Mouse (Mus musculus) natural killer cell, adult 2 months (primary cell): ENCODE results near the gene Lrp6.

Experiments used
- DNase-seq, 2 experiments: peaks; one replicate each; pipeline ENCODE4 v3.0.0; 2022; ENCODE audit warnings: low spot score in 2 of 2

Lrp6 gene

GRCm38 (mm10) chr6:134575288-134575741 is 8.6 kb upstream of the Lrp6 start:
- no peak for DNase-seq

GRCm38 (mm10) chr6:134567986-134568556 is 1.3 kb upstream of the Lrp6 start:
- DNase-seq = no peak

GRCm38 (mm10) chr6:134566248-134566817 is 432 bp downstream of the Lrp6 start:
- no peak for DNase-seq

- no peak for DNase-seq
These were observed 1.0 kb downstream of the Lrp6 start for GRCm38 (mm10) chr6:134565606-134566247.

GRCm38 (mm10) chr6:134564539-134564938 is 2.2 kb downstream of the Lrp6 start:
- DNase-seq = no peak

- no peak for DNase-seq
These were observed 7.1 kb downstream of the Lrp6 start for GRCm38 (mm10) chr6:134559635-134560034.

GRCm38 (mm10) chr6:134558546-134559129 is 8.1 kb downstream of the Lrp6 start:
- DNase-seq = no peak

- DNase-seq = no peak
These were observed 9.7 kb downstream of the Lrp6 start for GRCm38 (mm10) chr6:134557043-134557442.

- no peak for DNase-seq
These were observed 10.4 kb downstream of the Lrp6 start for GRCm38 (mm10) chr6:134556185-134556950.

GRCm38 (mm10) chr6:134555178-134555577 is 11.6 kb downstream of the Lrp6 start:
- DNase-seq = no peak

- no peak for DNase-seq
These were observed 12.5 kb downstream of the Lrp6 start for GRCm38 (mm10) chr6:134554230-134554629.

GRCm38 (mm10) chr6:134551007-134551406 is 15.8 kb downstream of the Lrp6 start:
- no peak for DNase-seq

GRCm38 (mm10) chr6:134550396-134550795 is 16.4 kb downstream of the Lrp6 start:
- no peak for DNase-seq

- no peak for DNase-seq
These were observed 21.9 kb downstream of the Lrp6 start for GRCm38 (mm10) chr6:134544843-134545242.

GRCm38 (mm10) chr6:134544093-134544492 is 22.7 kb downstream of the Lrp6 start:
- DNase-seq = no peak

GRCm38 (mm10) chr6:134543607-134544006 is 23.2 kb downstream of the Lrp6 start:
- DNase-seq = no peak

GRCm38 (mm10) chr6:134542374-134542773 is 24.4 kb downstream of the Lrp6 start:
- no peak for DNase-seq

GRCm38 (mm10) chr6:134540161-134540560 is 26.6 kb downstream of the Lrp6 start:
- no peak for DNase-seq

GRCm38 (mm10) chr6:134539459-134539858 is 27.3 kb downstream of the Lrp6 start:
- DNase-seq = no peak

- no peak for DNase-seq
These were observed 28.0 kb downstream of the Lrp6 start for GRCm38 (mm10) chr6:134538805-134539204.

GRCm38 (mm10) chr6:134537461-134538117 is 29.2 kb downstream of the Lrp6 start:
- no peak for DNase-seq

GRCm38 (mm10) chr6:134535169-134535568 is 31.6 kb downstream of the Lrp6 start:
- no peak for DNase-seq
